Mouse (Mus musculus) embryonic facial prominence, embryonic 14.5 days (tissue): ENCODE data around the gene Siae. TPM values are rescaled to one million over a fixed set of nuclear protein-coding genes. Genes with fewer than 3 reads are reported as not detected.

Source experiments
- ATAC-seq: fragments of 200-750 bp; cut with Nextera tagmentation; 2 replicates; pipeline ENCODE4 v1.8.0; 2017; ENCODE audit warnings: low read depth, moderate number of reproducible peaks, moderate TSS enrichment
- DNase-seq: peaks from one replicate; pipeline ENCODE4 v3.0.0-alpha.2; 2015; ENCODE audit warnings: low spot score
- H3K27ac ChIP-seq: fragments of 300-500 bp; sonication (generic); replicated peaks from 2 replicates; pipeline ENCODE4 v1.5.1; 2014; ENCODE audit warnings: low read depth, mild to moderate bottlenecking, low read length, moderate library complexity
- H3K27me3 ChIP-seq: fragments of 300-500 bp; sonication (generic); replicated peaks from 2 replicates; pipeline ENCODE4 v1.6.1; 2014; ENCODE audit warnings: low read length; ENCODE audit not compliant: control insufficient read depth, insufficient read depth
- H3K36me3 ChIP-seq: fragments of 300-500 bp; sonication (generic); 2 replicates; pipeline ENCODE4 v1.6.1; 2014; ENCODE audit warnings: low read length, mixed read lengths; ENCODE audit not compliant: control insufficient read depth, insufficient read depth
- H3K4me1 ChIP-seq: fragments of 300-500 bp; sonication (generic); 2 replicates; pipeline ENCODE4 v1.6.1; 2014; ENCODE audit warnings: antibody characterized with exemption, low read length; ENCODE audit not compliant: control insufficient read depth, insufficient read depth
- H3K4me2 ChIP-seq: fragments of 300-500 bp; sonication (generic); 2 replicates; pipeline ENCODE4 v1.6.1; 2014; ENCODE audit warnings: low read depth, mild to moderate bottlenecking, low read length, moderate library complexity, mixed read lengths
- H3K4me3 ChIP-seq: fragments of 300-500 bp; sonication (generic); 2 replicates; pipeline ENCODE4 v1.5.1; 2014; ENCODE audit warnings: low read depth, mild to moderate bottlenecking, low read length
- H3K9ac ChIP-seq: fragments of 300-500 bp; sonication (generic); 2 replicates; pipeline ENCODE4 v1.6.1; 2014; ENCODE audit warnings: low read depth, mild to moderate bottlenecking, low read length, moderate library complexity, mixed read lengths
- H3K9me3 ChIP-seq: fragments of 300-500 bp; sonication (generic); 2 replicates; pipeline ENCODE4 v1.6.1; 2016; ENCODE audit warnings: low read length; ENCODE audit not compliant: control insufficient read depth
- WGBS: fragments of 180-500 bp; shearing (Covaris S2); extraction: QIAGEN DNeasy Blood & Tissue Kit; methylation state at CpG from one replicate; pipeline ENCODE4 v1.1.7; 2014; 5-methylcytosine and 5-hydroxymethylcytosine counted together
- polyA plus RNA-seq: library from polyadenylated mRNA; unstranded; fragments of >200 nt; fragmentation: Nextera tagmentation; extraction: Ambion mirVana; gene quantifications from 2 replicates; pipeline ENCODE4 v1.2.1, GENCODE M21; 2014

Gene Siae
- polyA plus RNA-seq, 1 experiment from 2014 or later, result 13.9 TPM

- H3K4me1 ChIP-seq, result peaks cover 5% of the 10 kb centered on the region; the same call in 1 of the 2 replicates
- H3K36me3 ChIP-seq, result 0 out of 2 replicates have a peak, but pooled peaks cover 3% of the 10 kb centered on the region
- ATAC-seq (no peak), DNase-seq (no peak)
- H3K27me3 ChIP-seq, result no peaks in the 10 kb centered on the region
- H3K4me3 ChIP-seq, result no peak overlapping the region
- no peak overlapping the region for H3K9ac ChIP-seq
- no peak overlapping the region for H3K27ac ChIP-seq
- no peaks in the 10 kb centered on the region for H3K9me3 ChIP-seq
- no peak overlapping the region for H3K4me2 ChIP-seq
- 82% methylated on average over 1 of the region's 1 CpGs for WGBS
Measured at GRCm38 (mm10) chr9:37624502-37624901, 69.0 kb downstream of the Siae start.

- Histone ChIP-seq H3K36me3 (0 out of 2 replicates have a peak, but pooled peaks cover 3% of the 10 kb centered on the region), H3K27ac (no peak overlapping the region), H3K27me3 (no peaks in the 10 kb centered on the region), H3K4me3 (no peak overlapping the region), H3K9ac (no peak overlapping the region), H3K4me1 (peaks cover 5% of the 10 kb centered on the region; the same call in 1 of the 2 replicates), H3K4me2 (no peak overlapping the region), H3K9me3 (no peaks in the 10 kb centered on the region)
- 43% methylated on average over 3 of the region's 3 CpGs for WGBS
- DNase-seq (peak; percentile 16), ATAC-seq (no peak)
Measured at GRCm38 (mm10) chr9:37625129-37625528, 69.6 kb downstream of the Siae start.

GRCm38 (mm10) chr9:37625641-37626040 is 70.1 kb downstream of the Siae start:
- Histone ChIP-seq H3K36me3 (0 out of 2 replicates have a peak, but pooled peaks cover 3% of the 10 kb centered on the region), H3K4me2 (no peak overlapping the region), H3K27ac (no peak overlapping the region; the same call in 1 of the 2 replicates), H3K27me3 (no peaks in the 10 kb centered on the region), H3K4me1 (peaks cover 5% of the 10 kb centered on the region; the same call in 1 of the 2 replicates), H3K4me3 (no peak overlapping the region), H3K9me3 (no peaks in the 10 kb centered on the region), H3K9ac (no peak overlapping the region)
- peak; percentile 23 for DNase-seq
- peak; percentile 72; the same call in 1 of the 2 replicates for ATAC-seq
- 34% methylated on average over 7 of the region's 7 CpGs for WGBS

- 0 out of 2 replicates have a peak, but pooled peaks cover 3% of the 10 kb centered on the region for H3K36me3 ChIP-seq
- H3K4me3 ChIP-seq, result no peak overlapping the region
- no peak for ATAC-seq
- DNase-seq, result peak; percentile 26
- WGBS, result 21% methylated on average over 3 of the region's 3 CpGs
- peaks cover 5% of the 10 kb centered on the region; the same call in 1 of the 2 replicates for H3K4me1 ChIP-seq
- no peaks in the 10 kb centered on the region for H3K9me3 ChIP-seq
- peak overlapping the region; percentile 11; the same call in 1 of the 2 replicates for H3K27ac ChIP-seq
- no peak overlapping the region for H3K4me2 ChIP-seq
- no peaks in the 10 kb centered on the region for H3K27me3 ChIP-seq
- H3K9ac ChIP-seq, result no peak overlapping the region
Measured at GRCm38 (mm10) chr9:37626103-37626567, 70.6 kb downstream of the Siae start.

GRCm38 (mm10) chr9:37627263-37627662 is 71.8 kb downstream of the Siae start:
- H3K27ac ChIP-seq, result no peak overlapping the region
- H3K4me3 ChIP-seq, result no peak overlapping the region
- H3K9me3 ChIP-seq, result no peaks in the 10 kb centered on the region
- WGBS, result 74% methylated on average over 1 of the region's 1 CpGs
- no peaks in the 10 kb centered on the region for H3K27me3 ChIP-seq
- no peak overlapping the region for H3K9ac ChIP-seq
- H3K4me2 ChIP-seq, result no peak overlapping the region
- peaks cover 5% of the 10 kb centered on the region; the same call in 1 of the 2 replicates for H3K4me1 ChIP-seq
- H3K36me3 ChIP-seq, result 0 out of 2 replicates have a peak, but pooled peaks cover 3% of the 10 kb centered on the region
- ATAC-seq (no peak), DNase-seq (no peak)

GRCm38 (mm10) chr9:37628581-37628980 is 73.1 kb downstream of the Siae start:
- Histone ChIP-seq H3K9me3 (no peaks in the 10 kb centered on the region), H3K9ac (no peak overlapping the region), H3K4me3 (no peak overlapping the region), H3K4me2 (no peak overlapping the region), H3K27ac (no peak overlapping the region), H3K27me3 (no peaks in the 10 kb centered on the region), H3K36me3 (0 out of 2 replicates have a peak, but pooled peaks cover 3% of the 10 kb centered on the region), H3K4me1 (peaks cover 5% of the 10 kb centered on the region; the same call in 1 of the 2 replicates)
- ATAC-seq, result no peak
- WGBS, result 73% methylated on average over 4 of the region's 4 CpGs
- DNase-seq, result no peak

- 86% methylated on average over 2 of the region's 2 CpGs for WGBS
- H3K27ac ChIP-seq, result no peak overlapping the region
- no peak for DNase-seq
- H3K36me3 ChIP-seq, result 0 out of 2 replicates have a peak, but pooled peaks cover 3% of the 10 kb centered on the region
- H3K4me3 ChIP-seq, result no peak overlapping the region
- H3K9ac ChIP-seq, result no peak overlapping the region
- H3K4me1 ChIP-seq, result peaks cover 5% of the 10 kb centered on the region; the same call in 1 of the 2 replicates
- no peak for ATAC-seq
- H3K27me3 ChIP-seq, result no peaks in the 10 kb centered on the region
- H3K9me3 ChIP-seq, result no peaks in the 10 kb centered on the region
- H3K4me2 ChIP-seq, result no peak overlapping the region
Measured at GRCm38 (mm10) chr9:37629941-37630340, 74.4 kb downstream of the Siae start.

- DNase-seq, result no peak
- Histone ChIP-seq H3K4me3 (no peak overlapping the region), H3K27ac (no peak overlapping the region), H3K36me3 (0 out of 2 replicates have a peak, but pooled peaks cover 3% of the 10 kb centered on the region), H3K9ac (no peak overlapping the region), H3K4me2 (no peak overlapping the region), H3K4me1 (peaks cover 3% of the 10 kb centered on the region; the same call in 1 of the 2 replicates), H3K9me3 (no peaks in the 10 kb centered on the region), H3K27me3 (no peaks in the 10 kb centered on the region)
- ATAC-seq, result no peak
- 88% methylated on average over 2 of the region's 2 CpGs for WGBS
Measured at GRCm38 (mm10) chr9:37632305-37632704, 76.8 kb downstream of the Siae start.

GRCm38 (mm10) chr9:37634269-37634668 is 78.8 kb downstream of the Siae start:
- H3K36me3 ChIP-seq, result 0 out of 2 replicates have a peak, but pooled peaks cover under 1% of the 10 kb centered on the region
- 86% methylated on average over 3 of the region's 3 CpGs for WGBS
- peaks cover 3% of the 10 kb centered on the region; the same call in 1 of the 2 replicates for H3K4me1 ChIP-seq
- no peaks in the 10 kb centered on the region for H3K27me3 ChIP-seq
- no peak overlapping the region for H3K9ac ChIP-seq
- H3K4me2 ChIP-seq, result no peak overlapping the region
- DNase-seq, result no peak
- H3K27ac ChIP-seq, result no peak overlapping the region
- H3K9me3 ChIP-seq, result no peaks in the 10 kb centered on the region
- no peak overlapping the region for H3K4me3 ChIP-seq
- ATAC-seq, result no peak
